Mouse (Mus musculus): ENCODE results near the gene Bcl2.

GRCm38 (mm10) chr1:106640577-106640976, 73.5 kb downstream of the Bcl2 start:
- no peak for TF ChIP-seq SIN3A (IDR thresholded peaks at IDR 0.05; ENCODE audit: low read length)
- no peak for TF ChIP-seq MAX (IDR thresholded peaks at IDR 0.05; ENCODE audit: low read length)
- TF ChIP-seq JUND (conservative IDR thresholded peaks at IDR 0.05; ENCODE audit: low read depth, low read length) = no peak
- TF ChIP-seq EP300 (IDR thresholded peaks at IDR 0.05; ENCODE audit: low read length) = no peak
- no peak for TF ChIP-seq MAFK (IDR thresholded peaks at IDR 0.05; ENCODE audit: insufficient replicate concordance, low read length)
- TF ChIP-seq ZNF384 (IDR thresholded peaks at IDR 0.05; ENCODE audit: low read depth, low read length) = no peak
- TF ChIP-seq POLR2A (IDR thresholded peaks at IDR 0.05; ENCODE audit: low read depth, low read length) = no peak
- TF ChIP-seq KAT2A (IDR thresholded peaks at IDR 0.05; ENCODE audit: insufficient replicate concordance, low read length) = no peak
- no peak for TF ChIP-seq MXI1 (IDR thresholded peaks at IDR 0.05; ENCODE audit: low read depth, low read length)
- no peak for TF ChIP-seq CTCF (conservative IDR thresholded peaks at IDR 0.05 in 1 of 2, IDR thresholded peaks at IDR 0.05 in 1 of 2; ENCODE audit: low read depth in 2 of 2, low read length in 2 of 2)
- no peak for TF ChIP-seq RAD21 (IDR thresholded peaks at IDR 0.05; ENCODE audit: low read depth, low read length)
